Mouse (Mus musculus) heart, embryonic 14.5 days (tissue): ENCODE data around the gene Cacna2d4. TPM values are rescaled to one million over a fixed set of nuclear protein-coding genes. Genes with fewer than 3 reads are reported as not detected.

Experiments used
- ATAC-seq: fragments of 200-750 bp; cut with Nextera tagmentation; 2 replicates; pipeline ENCODE4 v1.8.0; 2017; ENCODE audit warnings: low read depth, moderate TSS enrichment; ENCODE audit not compliant: insufficient number of reproducible peaks, insufficient read depth, low FRiP score
- H3K27ac ChIP-seq, 2 experiments: fragments of 200-500 bp in 1 of 2; fragments of 300-500 bp in 1 of 2; sonication (generic) in 1 of 2; replicated peaks in 1 of 2; 2 replicates each; pipeline ENCODE4 v1.5.1; 2012 to 2014; ENCODE audit warnings: low read depth in 2 of 2, low read length in 2 of 2, control low read depth in 1 of 2, mild to moderate bottlenecking in 1 of 2, mixed read lengths in 1 of 2; ENCODE audit not compliant: control insufficient read depth in 1 of 2, insufficient read depth in 1 of 2
- H3K27me3 ChIP-seq: fragments of 300-500 bp; sonication (generic); 2 replicates; pipeline ENCODE4 v1.6.1; 2014; ENCODE audit warnings: mild to moderate bottlenecking, low read length, control low read depth; ENCODE audit not compliant: control insufficient read depth, insufficient read depth
- H3K36me3 ChIP-seq: fragments of 300-500 bp; sonication (generic); 2 replicates; pipeline ENCODE4 v1.6.1; 2014; ENCODE audit warnings: mild to moderate bottlenecking, control low read depth, low read length, mixed read lengths; ENCODE audit not compliant: control insufficient read depth, insufficient read depth
- H3K4me1 ChIP-seq, 2 experiments: fragments of 200-500 bp in 1 of 2; fragments of 300-500 bp in 1 of 2; sonication (generic) in 1 of 2; 2 replicates each; pipeline ENCODE4 v1.6.1; 2012 to 2014; ENCODE audit warnings: low read length in 2 of 2, control low read depth in 1 of 2, mixed read lengths in 1 of 2; ENCODE audit not compliant: control insufficient read depth in 2 of 2, insufficient read depth in 2 of 2
- H3K4me2 ChIP-seq: fragments of 300-500 bp; sonication (generic); 2 replicates; pipeline ENCODE4 v1.6.1; 2014; ENCODE audit warnings: mild to moderate bottlenecking, low read length
- H3K4me3 ChIP-seq, 2 experiments: fragments of 200-500 bp in 1 of 2; fragments of 300-500 bp in 1 of 2; sonication (generic) in 1 of 2; 2 replicates each; pipeline ENCODE4 v1.5.1; 2012 to 2014; ENCODE audit warnings: low read length in 2 of 2, mild to moderate bottlenecking in 2 of 2, control low read depth in 1 of 2, low read depth in 1 of 2, moderate library complexity in 1 of 2; ENCODE audit not compliant: control insufficient read depth in 1 of 2, insufficient read depth in 1 of 2
- H3K9ac ChIP-seq: fragments of 300-500 bp; sonication (generic); 2 replicates; pipeline ENCODE4 v1.6.1; 2014; ENCODE audit warnings: mild to moderate bottlenecking, low read length
- H3K9me3 ChIP-seq: fragments of 300-500 bp; sonication (generic); 2 replicates; pipeline ENCODE4 v1.6.1; 2016; ENCODE audit warnings: low read length, control low read depth; ENCODE audit not compliant: control insufficient read depth
- WGBS: fragments of 180-500 bp; shearing (Covaris S2); extraction: QIAGEN DNeasy Blood & Tissue Kit; methylation state at CpG from one replicate; pipeline ENCODE4 v1.1.7; 2014; 5-methylcytosine and 5-hydroxymethylcytosine counted together
- polyA plus RNA-seq: library from polyadenylated mRNA; unstranded; fragments of >200 nt; fragmentation: Nextera tagmentation; extraction: Ambion mirVana; gene quantifications from 2 replicates; pipeline ENCODE4 v1.2.1, GENCODE M21; 2014

Cacna2d4 gene
- polyA plus RNA-seq, 1 experiment from 2014 or later, result not detected

GRCm38 (mm10) chr6:119321752-119322151, 85.4 kb downstream of the Cacna2d4 start:
- WGBS, result 68% methylated on average over 7 of the region's 7 CpGs
- H3K4me3 ChIP-seq, result no peak overlapping the region
- no peak overlapping the region for H3K27ac ChIP-seq
- H3K27me3 ChIP-seq, result peaks cover 58% of the 10 kb centered on the region
- no peaks in the 10 kb centered on the region for H3K36me3 ChIP-seq
- no peak overlapping the region for H3K9ac ChIP-seq
- peaks cover 3% of the 10 kb centered on the region; the same call in 1 of the 2 replicates for H3K9me3 ChIP-seq
- H3K4me1 ChIP-seq, result no peaks in the 10 kb centered on the region
- H3K4me2 ChIP-seq, result no peak overlapping the region
- ATAC-seq, result no peak

- Histone ChIP-seq H3K9ac (no peak overlapping the region), H3K36me3 (no peaks in the 10 kb centered on the region), H3K4me2 (no peak overlapping the region), H3K4me1 (peaks cover 5 to 10% of the 10 kb centered on the region in 2 experiments; a peak in 3 of 4 replicates), H3K4me3 (no peak overlapping the region), H3K27me3 (peaks cover 77% of the 10 kb centered on the region), H3K9me3 (no peaks in the 10 kb centered on the region), H3K27ac (no peak overlapping the region)
- no peak for ATAC-seq
- 55% methylated on average over 10 of the region's 10 CpGs for WGBS
These were observed 88.5 kb downstream of the Cacna2d4 start for GRCm38 (mm10) chr6:119324776-119325175.

- H3K27me3 ChIP-seq, result peaks cover 83% of the 10 kb centered on the region
These were observed 89.7 kb downstream of the Cacna2d4 start for GRCm38 (mm10) chr6:119325978-119326377.

GRCm38 (mm10) chr6:119326541-119326940, 90.2 kb downstream of the Cacna2d4 start:
- H3K4me2 ChIP-seq, result no peak overlapping the region
- H3K4me3 ChIP-seq, result no peak overlapping the region
- H3K36me3 ChIP-seq, result no peaks in the 10 kb centered on the region
- 29% methylated on average over 7 of the region's 7 CpGs for WGBS
- peaks cover 7 to 17% of the 10 kb centered on the region in 2 experiments; a peak in 3 of 4 replicates for H3K4me1 ChIP-seq
- H3K27me3 ChIP-seq, result peaks cover 83% of the 10 kb centered on the region
- no peaks in the 10 kb centered on the region for H3K9me3 ChIP-seq
- H3K9ac ChIP-seq, result no peak overlapping the region
- no peak for ATAC-seq
- H3K27ac ChIP-seq, result no peak overlapping the region

More at GRCm38 (mm10) chr6:119325978-119326377, 89.7 kb downstream of the Cacna2d4 start:
- 57% methylated on average over 6 of the region's 6 CpGs for WGBS
- no peak overlapping the region for H3K9ac ChIP-seq
- no peaks in the 10 kb centered on the region for H3K9me3 ChIP-seq
- no peak for ATAC-seq
- peaks cover 7 to 17% of the 10 kb centered on the region in 2 experiments; a peak in 3 of 4 replicates for H3K4me1 ChIP-seq
- no peaks in the 10 kb centered on the region for H3K36me3 ChIP-seq
- no peak overlapping the region for H3K4me3 ChIP-seq
- no peak overlapping the region for H3K4me2 ChIP-seq
- no peak overlapping the region for H3K27ac ChIP-seq

GRCm38 (mm10) chr6:119328521-119329115, 92.3 kb downstream of the Cacna2d4 start:
- H3K4me1 ChIP-seq, result peaks cover 7 to 17% of the 10 kb centered on the region in 2 experiments; a peak in 3 of 4 replicates
- peaks cover 83% of the 10 kb centered on the region for H3K27me3 ChIP-seq
- WGBS, result 3% methylated on average over 11 of the region's 11 CpGs
- no peak overlapping the region for H3K27ac ChIP-seq
- H3K4me3 ChIP-seq, result no peak overlapping the region
- H3K9me3 ChIP-seq, result no peaks in the 10 kb centered on the region
- no peaks in the 10 kb centered on the region for H3K36me3 ChIP-seq
- H3K9ac ChIP-seq, result no peak overlapping the region
- ATAC-seq, result no peak
- peak overlapping the region; percentile 27; the same call in 1 of the 2 replicates for H3K4me2 ChIP-seq

GRCm38 (mm10) chr6:119329215-119329714, 92.9 kb downstream of the Cacna2d4 start:
- H3K27ac ChIP-seq, result no peak overlapping the region
- ATAC-seq, result peak; percentile 19; the same call in 1 of the 2 replicates
- H3K4me1 ChIP-seq, result peaks cover 7 to 17% of the 10 kb centered on the region in 2 experiments; a peak in 3 of 4 replicates
- peaks cover 77% of the 10 kb centered on the region for H3K27me3 ChIP-seq
- no peaks in the 10 kb centered on the region for H3K36me3 ChIP-seq
- WGBS, result 2% methylated on average over 8 of the region's 8 CpGs
- no peak overlapping the region for H3K9ac ChIP-seq
- H3K4me3 ChIP-seq, result 0 out of 4 replicates have a peak overlapping the region, but pooled peaks of 1 of the 2 experiments have one; percentile 3
- H3K9me3 ChIP-seq, result no peaks in the 10 kb centered on the region
- peak overlapping the region; percentile 27; the same call in 1 of the 2 replicates for H3K4me2 ChIP-seq

GRCm38 (mm10) chr6:119329936-119330335, 93.6 kb downstream of the Cacna2d4 start:
- Histone ChIP-seq H3K36me3 (no peaks in the 10 kb centered on the region), H3K27me3 (peaks cover 72% of the 10 kb centered on the region), H3K9me3 (no peaks in the 10 kb centered on the region), H3K4me1 (peaks cover 7 to 17% of the 10 kb centered on the region in 2 experiments; a peak in 3 of 4 replicates), H3K9ac (no peak overlapping the region), H3K4me3 (0 out of 4 replicates have a peak overlapping the region, but pooled peaks of 1 of the 2 experiments have one; percentile 33), H3K27ac (no peak overlapping the region), H3K4me2 (peak overlapping the region; percentile 63)
- ATAC-seq, result no peak
- 9% methylated on average over 6 of the region's 6 CpGs for WGBS
